Mouse (Mus musculus): ENCODE results near the gene Syt2.

GRCm38 (mm10) chr1:134763250-134763649 lies 116.8 kb downstream of the Syt2 start:
- no peak for TF ChIP-seq CTCF (IDR thresholded peaks at IDR 0.05; ENCODE audit: borderline replicate concordance, extremely low read depth, insufficient read depth, insufficient read length)
- TF ChIP-seq POLR2A (IDR thresholded peaks at IDR 0.05; ENCODE audit: borderline replicate concordance, extremely low read depth, insufficient read depth, insufficient read length, poor library complexity, severe bottlenecking): no peak

All from brain, embryonic 14.5 days (tissue).